Mouse (Mus musculus) myocyte (in vitro differentiated cells): ENCODE data around the gene Dlg2. TPM values are rescaled to one million over a fixed set of nuclear protein-coding genes. Genes with fewer than 3 reads are reported as not detected.

ENCODE experiments used
- H3K27me3 ChIP-seq: one replicate; pipeline ENCODE4 v1.6.1; 2011; ENCODE audit not compliant: control insufficient read depth, insufficient read depth, insufficient read length
- H3K36me3 ChIP-seq: one replicate; pipeline ENCODE4 v1.6.1; 2011; ENCODE audit not compliant: control insufficient read depth, insufficient read depth
- H3K4me2 ChIP-seq: one replicate; pipeline ENCODE4 v1.6.1; 2011; ENCODE audit warnings: low read depth, control low read depth
- H3K4me3 ChIP-seq: one replicate; pipeline ENCODE4 v1.5.1; 2011; ENCODE audit warnings: mild to moderate bottlenecking, control low read depth, moderate library complexity
- H3K79me2 ChIP-seq: one replicate; pipeline ENCODE4 v1.6.1; 2011; ENCODE audit not compliant: control insufficient read depth, insufficient read depth
- H3ac ChIP-seq: one replicate; pipeline ENCODE4 v1.6.1; 2011; ENCODE audit not compliant: control insufficient read depth, insufficient read length
- CEBPB ChIP-seq: IDR thresholded peaks from 2 replicates; pipeline ENCODE4 v1.6.1; 2011; ENCODE audit warnings: mild to moderate bottlenecking, moderate library complexity; ENCODE audit not compliant: poor library complexity, insufficient read depth, severe bottlenecking
- E2F4 ChIP-seq: IDR thresholded peaks from one replicate; pipeline ENCODE4 v1.6.1; 2011; ENCODE audit warnings: mild to moderate bottlenecking, control low read depth, moderate library complexity; ENCODE audit not compliant: insufficient read depth
- MAX ChIP-seq: IDR thresholded peaks from one replicate; pipeline ENCODE4 v1.6.1; 2011; ENCODE audit warnings: low read depth, mild to moderate bottlenecking, control low read depth
- MYOD1 ChIP-seq, 3 experiments: IDR thresholded peaks; one replicate each; pipeline ENCODE4 v1.6.1; 2011; ENCODE audit warnings: control low read depth in 2 of 3, low read depth in 2 of 3, mild to moderate bottlenecking in 2 of 3, moderate library complexity in 1 of 3; ENCODE audit not compliant: insufficient read length in 2 of 3, control insufficient read depth in 1 of 3
- MYOG ChIP-seq, 3 experiments: IDR thresholded peaks; one replicate each; pipeline ENCODE4 v1.6.1; 2011; ENCODE audit warnings: control low read depth in 2 of 3, low read depth in 2 of 3, mild to moderate bottlenecking in 2 of 3; ENCODE audit not compliant: insufficient read length in 2 of 3, control insufficient read depth in 1 of 3, insufficient read depth in 1 of 3
- POLR2A ChIP-seq: IDR thresholded peaks from one replicate; pipeline ENCODE4 v1.6.1; 2011; ENCODE audit warnings: low read depth, mild to moderate bottlenecking, control low read depth, moderate library complexity; ENCODE audit not compliant: insufficient read length
- POLR2AphosphoS2 ChIP-seq: IDR thresholded peaks from one replicate; pipeline ENCODE4 v1.6.1; 2011; ENCODE audit warnings: low read depth, control low read depth; ENCODE audit not compliant: insufficient read length
- REST ChIP-seq: IDR thresholded peaks from one replicate; pipeline ENCODE4 v1.6.1; 2011; ENCODE audit warnings: mild to moderate bottlenecking, control low read depth, moderate library complexity; ENCODE audit not compliant: insufficient read depth, insufficient read length
- SRF ChIP-seq: IDR thresholded peaks from one replicate; pipeline ENCODE4 v1.6.1; 2011; ENCODE audit warnings: low read depth; ENCODE audit not compliant: control insufficient read depth, insufficient read length
- TCF12 ChIP-seq: IDR thresholded peaks from one replicate; pipeline ENCODE4 v1.6.1; 2011; ENCODE audit warnings: mild to moderate bottlenecking, control low read depth; ENCODE audit not compliant: poor library complexity, insufficient read depth, severe bottlenecking
- TCF3 ChIP-seq: IDR thresholded peaks from one replicate; pipeline ENCODE4 v1.6.1; 2011; ENCODE audit warnings: low read depth, control low read depth; ENCODE audit not compliant: insufficient read length
- USF1 ChIP-seq: IDR thresholded peaks from one replicate; pipeline ENCODE4 v1.6.1; 2011; ENCODE audit warnings: low read depth, mild to moderate bottlenecking, control low read depth, moderate library complexity
- polyA plus RNA-seq: library from polyadenylated mRNA; unstranded; fragments of >200 nt; fragmentation: generic; extraction: Trizol; gene quantifications from one replicate; pipeline ENCODE4 v1.2.1, GENCODE M21; 2012; ENCODE audit warnings: missing spikeins

The Dlg2 gene
- polyA plus RNA-seq, 1 experiment: 0.65 TPM

GRCm38 (mm10) chr7:90887007-90887720, 410.7 kb downstream of the Dlg2 start:
- H3ac ChIP-seq: no peak overlapping the region
- no peak for TF ChIP-seq SRF
- TF ChIP-seq POLR2A: no peak
- TF ChIP-seq CEBPB: no peak
- no peak for TF ChIP-seq MAX
- no peak for TF ChIP-seq MYOG (IDR thresholded peaks at IDR 0.05; ENCODE audit: control insufficient read depth in 1 of 3, insufficient read depth in 1 of 3, insufficient read length in 2 of 3, low read depth in 2 of 3)
- no peak for TF ChIP-seq USF1
- no peak for TF ChIP-seq TCF12
- no peak for TF ChIP-seq MYOD1 (IDR thresholded peaks at IDR 0.05; ENCODE audit: control insufficient read depth in 1 of 3, insufficient read length in 2 of 3, low read depth in 2 of 3)
- no peak for TF ChIP-seq REST
- no peak for TF ChIP-seq POLR2AphosphoS2
- no peak for TF ChIP-seq E2F4
- TF ChIP-seq TCF3: no peak
- H3K36me3 ChIP-seq: no peaks in the 10 kb centered on the region
- no peak overlapping the region for H3K4me3 ChIP-seq
- H3K79me2 ChIP-seq: no peaks in the 10 kb centered on the region
- no peak overlapping the region for H3K4me2 ChIP-seq
- H3K27me3 ChIP-seq: no peaks in the 10 kb centered on the region

GRCm38 (mm10) chr7:90927441-90927840, 451.0 kb downstream of the Dlg2 start:
- H3K4me2 ChIP-seq: no peak overlapping the region
- H3ac ChIP-seq: no peak overlapping the region
- no peaks in the 10 kb centered on the region for H3K79me2 ChIP-seq
- TF ChIP-seq E2F4 (no peak), POLR2A (no peak)
- H3K27me3 ChIP-seq: no peaks in the 10 kb centered on the region
- no peaks in the 10 kb centered on the region for H3K36me3 ChIP-seq
- H3K4me3 ChIP-seq: no peak overlapping the region

GRCm38 (mm10) chr7:90940726-90941125, 464.3 kb downstream of the Dlg2 start:
- no peak overlapping the region for H3K4me2 ChIP-seq
- no peak overlapping the region for H3ac ChIP-seq
- H3K36me3 ChIP-seq: no peaks in the 10 kb centered on the region
- H3K27me3 ChIP-seq: no peaks in the 10 kb centered on the region
- H3K4me3 ChIP-seq: no peak overlapping the region
- no peak for TF ChIP-seq TCF12
- TF ChIP-seq REST: no peak
- no peak for TF ChIP-seq USF1
- no peak for TF ChIP-seq MAX
- TF ChIP-seq POLR2AphosphoS2: no peak
- TF ChIP-seq MYOG (IDR thresholded peaks at IDR 0.05; ENCODE audit: control insufficient read depth in 1 of 3, insufficient read depth in 1 of 3, insufficient read length in 2 of 3, low read depth in 2 of 3): no peak
- no peak for TF ChIP-seq CEBPB
- TF ChIP-seq POLR2A: no peak
- TF ChIP-seq SRF: no peak
- H3K79me2 ChIP-seq: no peaks in the 10 kb centered on the region

GRCm38 (mm10) chr7:90947073-90947472, 470.6 kb downstream of the Dlg2 start:
- H3K27me3 ChIP-seq: no peaks in the 10 kb centered on the region
- no peak overlapping the region for H3K4me3 ChIP-seq
- no peaks in the 10 kb centered on the region for H3K36me3 ChIP-seq
- H3K79me2 ChIP-seq: no peaks in the 10 kb centered on the region
- no peak overlapping the region for H3ac ChIP-seq
- H3K4me2 ChIP-seq: no peak overlapping the region
- TF ChIP-seq TCF3 (no peak), SRF (no peak), USF1 (no peak), MYOG (IDR thresholded peaks at IDR 0.05; ENCODE audit: control insufficient read depth in 1 of 3, insufficient read depth in 1 of 3, insufficient read length in 2 of 3, low read depth in 2 of 3) (no peak), E2F4 (no peak), MYOD1 (IDR thresholded peaks at IDR 0.05; ENCODE audit: control insufficient read depth in 1 of 3, insufficient read length in 2 of 3, low read depth in 2 of 3) (no peak), REST (no peak), TCF12 (no peak), POLR2AphosphoS2 (no peak), CEBPB (no peak), POLR2A (no peak), MAX (no peak)

- no peak overlapping the region for H3K4me2 ChIP-seq
- H3K79me2 ChIP-seq: no peaks in the 10 kb centered on the region
- no peak for TF ChIP-seq POLR2AphosphoS2
- TF ChIP-seq CEBPB: no peak
- TF ChIP-seq MAX: no peak
- TF ChIP-seq MYOG (IDR thresholded peaks at IDR 0.05; ENCODE audit: control insufficient read depth in 1 of 3, insufficient read depth in 1 of 3, insufficient read length in 2 of 3, low read depth in 2 of 3): no peak
- no peak for TF ChIP-seq USF1
- no peak for TF ChIP-seq MYOD1 (IDR thresholded peaks at IDR 0.05; ENCODE audit: control insufficient read depth in 1 of 3, insufficient read length in 2 of 3, low read depth in 2 of 3)
- TF ChIP-seq TCF12: no peak
- no peak for TF ChIP-seq TCF3
- TF ChIP-seq SRF: no peak
- TF ChIP-seq POLR2A: no peak
- TF ChIP-seq REST: no peak
- no peak overlapping the region for H3K4me3 ChIP-seq
- H3ac ChIP-seq: no peak overlapping the region
- no peaks in the 10 kb centered on the region for H3K27me3 ChIP-seq
- H3K36me3 ChIP-seq: no peaks in the 10 kb centered on the region
Measured at GRCm38 (mm10) chr7:90949212-90949611, 472.7 kb downstream of the Dlg2 start.
